ENCODE assay signal across 18 mouse cellular contexts in the genomic region with DNA sequence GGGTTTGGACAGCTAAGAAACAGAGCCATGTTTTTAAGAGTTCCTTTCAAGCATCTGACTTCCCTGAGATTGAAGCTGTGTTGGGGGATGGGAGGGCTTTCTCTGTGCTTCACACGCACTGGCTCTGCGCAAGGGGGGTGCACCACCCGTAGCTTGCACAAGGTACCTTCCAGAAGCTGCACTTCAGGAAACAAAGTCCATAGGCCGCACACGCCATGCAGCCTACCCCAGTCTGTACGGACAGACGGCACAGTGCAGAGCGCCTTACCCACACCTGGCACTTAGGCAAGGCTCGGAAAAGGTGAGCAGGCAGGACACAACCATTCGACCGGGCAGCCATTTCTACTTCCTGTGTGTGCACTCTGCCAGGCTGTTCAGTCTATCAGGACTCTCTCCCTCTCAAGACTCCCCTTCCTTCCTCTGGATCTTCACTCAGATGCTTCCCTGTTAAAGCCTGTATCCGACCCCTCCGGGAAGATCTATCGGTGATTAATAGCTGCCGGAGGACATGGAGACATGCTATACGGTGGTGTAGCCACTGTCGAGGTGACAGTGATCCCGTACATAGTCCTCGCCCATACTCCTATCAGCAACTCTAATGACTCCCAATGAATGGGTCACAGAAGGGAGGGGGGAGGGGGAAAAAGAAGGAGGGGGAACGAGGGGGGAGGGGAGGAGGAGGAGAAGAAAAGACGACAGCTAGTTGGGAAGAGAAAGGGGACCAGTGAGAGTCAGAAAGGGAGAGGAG.
A peak's percentile ranks its signal among the peaks of the same experiment; 100 is the strongest.
DNase-seq lines count a peak whose midpoint lies in the region; ATAC-seq and TF ChIP-seq lines count a peak whose summit lies in the region.
"Had no signal": no experiment of that assay in that cellular context is flagged by ENCODE, and none has a peak within 500 bp of the region (broad histone marks: within the 10 kb centered on the region; RNA-seq: fewer than 3 reads in every experiment).

No protein-coding gene starts in this region.

- no peaks in the 10 kb centered on the region for H3K9me3 ChIP-seq in midbrain, embryonic 13.5 days
- H3K9me3 ChIP-seq in midbrain, postnatal 0 days (ENCODE audit: low read length): no peaks in the 10 kb centered on the region
- no peaks in the 10 kb centered on the region for H3K9me3 ChIP-seq in hindbrain, embryonic 11.5 days (ENCODE audit: control insufficient read depth, low read length)
- no peaks in the 10 kb centered on the region for H3K9me3 ChIP-seq in hindbrain, embryonic 16.5 days (ENCODE audit: control insufficient read depth, low read length)
- H3K9me3 ChIP-seq in neural tube, embryonic 15.5 days (replicated peaks): no peaks in the 10 kb centered on the region
- H3K9me3 ChIP-seq: embryonic facial prominence, embryonic 15.5 days; neural tube, embryonic 12.5 days had no signal

- WGBS in midbrain, embryonic 13.5 days: 82% methylated on average over 21 of the region's 21 CpGs
- WGBS in midbrain, postnatal 0 days: 77% methylated on average over 21 of the region's 21 CpGs
- WGBS in hindbrain, embryonic 11.5 days: 78% methylated on average over 21 of the region's 21 CpGs
- 68% methylated on average over 21 of the region's 21 CpGs for WGBS in hindbrain, embryonic 16.5 days
- WGBS in neural tube, embryonic 15.5 days: 68% methylated on average over 21 of the region's 21 CpGs

- no peak overlapping the region for H3K4me2 ChIP-seq in midbrain, embryonic 13.5 days (replicated peaks)
- H3K4me2 ChIP-seq in midbrain, postnatal 0 days (ENCODE audit: low read depth, low read length, poor library complexity, severe bottlenecking): no peak overlapping the region
- H3K4me2 ChIP-seq in hindbrain, embryonic 11.5 days (replicated peaks; ENCODE audit: low read depth, low read length): no peak overlapping the region
- no peak overlapping the region for H3K4me2 ChIP-seq in hindbrain, embryonic 16.5 days (ENCODE audit: low read length)
- H3K4me2 ChIP-seq in neural tube, embryonic 15.5 days: no peak overlapping the region
- H3K4me2 ChIP-seq: embryonic facial prominence, embryonic 15.5 days; neural tube, embryonic 12.5 days had no signal

- DNase-seq in midbrain, postnatal 0 days (ENCODE audit: low spot score): no peak
- no peak for DNase-seq in hindbrain, embryonic 11.5 days (ENCODE audit: low spot score)
- no peak for DNase-seq in right cerebral cortex, adult 2 months (ENCODE audit: low spot score in 2 of 2)
- DNase-seq in gastrocnemius, adult 8-10 months (ENCODE audit: low spot score in 2 of 2): no peak
- DNase-seq: cerebellum, adult 9-11 months; gastrocnemius, adult 2 months; heart, adult 18-20 months; kidney, adult 9 months; kidney, postnatal 36 days; layer of hippocampus, adult 9-11 months; liver; liver, postnatal 0 days; thymus, adult 2 months had no signal

- no peaks in the 10 kb centered on the region for H3K27me3 ChIP-seq in midbrain, embryonic 13.5 days
- H3K27me3 ChIP-seq in midbrain, postnatal 0 days (ENCODE audit: insufficient read depth, low read length): no peaks in the 10 kb centered on the region
- no peaks in the 10 kb centered on the region for H3K27me3 ChIP-seq in hindbrain, embryonic 11.5 days (ENCODE audit: control insufficient read depth, insufficient read depth, low read length)
- H3K27me3 ChIP-seq in hindbrain, embryonic 16.5 days (replicated peaks; ENCODE audit: control insufficient read depth, insufficient read depth, low read length): no peaks in the 10 kb centered on the region
- no peaks in the 10 kb centered on the region for H3K27me3 ChIP-seq in neural tube, embryonic 15.5 days (replicated peaks)
- H3K27me3 ChIP-seq: embryonic facial prominence, embryonic 15.5 days; neural tube, embryonic 12.5 days had no signal

- peaks cover 37% of the 10 kb centered on the region for H3K4me1 ChIP-seq in midbrain, embryonic 13.5 days (replicated peaks)
- no peaks in the 10 kb centered on the region for H3K4me1 ChIP-seq in midbrain, postnatal 0 days (ENCODE audit: insufficient read depth, low read length)
- no peaks in the 10 kb centered on the region; the same call in 1 of the 2 replicates for H3K4me1 ChIP-seq in hindbrain, embryonic 11.5 days (replicated peaks; ENCODE audit: control insufficient read depth, insufficient read depth, low read length)
- peaks cover 19% of the 10 kb centered on the region for H3K4me1 ChIP-seq in hindbrain, embryonic 16.5 days (ENCODE audit: control insufficient read depth, insufficient read depth, low read depth, low read length)
- H3K4me1 ChIP-seq in neural tube, embryonic 15.5 days: peaks cover 36% of the 10 kb centered on the region

- peak; percentile 54; the same call in 1 of the 2 replicates for ATAC-seq in midbrain, embryonic 13.5 days
- no peak for ATAC-seq in midbrain, postnatal 0 days (ENCODE audit: low FRiP score)
- ATAC-seq in hindbrain, embryonic 11.5 days (ENCODE audit: low FRiP score): peak; percentile 55
- ATAC-seq in hindbrain, embryonic 16.5 days: 0 out of 2 replicates have a peak, but pooled peaks have one; percentile 24
- 0 out of 2 replicates have a peak, but pooled peaks have one; percentile 16 for ATAC-seq in neural tube, embryonic 15.5 days (ENCODE audit: low FRiP score)
- ATAC-seq: liver, postnatal 0 days had no signal

- peaks cover 23% of the 10 kb centered on the region for H3K36me3 ChIP-seq in midbrain, embryonic 13.5 days
- peaks cover 15% of the 10 kb centered on the region for H3K36me3 ChIP-seq in midbrain, postnatal 0 days (ENCODE audit: insufficient read depth, low read length)
- no peaks in the 10 kb centered on the region for H3K36me3 ChIP-seq in hindbrain, embryonic 11.5 days (ENCODE audit: control insufficient read depth, insufficient read depth, low read length)
- H3K36me3 ChIP-seq in hindbrain, embryonic 16.5 days (ENCODE audit: control insufficient read depth, insufficient read depth, low read length): peaks cover 10% of the 10 kb centered on the region
- H3K36me3 ChIP-seq in neural tube, embryonic 15.5 days: peaks cover 17% of the 10 kb centered on the region; the same call in 1 of the 2 replicates

- H3K4me3 ChIP-seq in midbrain, embryonic 13.5 days (replicated peaks): no peak overlapping the region
- H3K4me3 ChIP-seq in midbrain, postnatal 0 days (ENCODE audit: low read depth, low read length): no peak overlapping the region
- H3K4me3 ChIP-seq in hindbrain, embryonic 11.5 days (ENCODE audit: low read depth, low read length): no peak overlapping the region
- no peak overlapping the region for H3K4me3 ChIP-seq in hindbrain, embryonic 16.5 days (ENCODE audit: low read length)
- no peak overlapping the region for H3K4me3 ChIP-seq in neural tube, embryonic 15.5 days (replicated peaks)
- H3K4me3 ChIP-seq: embryonic facial prominence, embryonic 15.5 days; gastrocnemius, adult 2 months; neural tube, embryonic 12.5 days had no signal

- H3K27ac ChIP-seq in midbrain, embryonic 13.5 days: no peak overlapping the region
- no peak overlapping the region for H3K27ac ChIP-seq in midbrain, postnatal 0 days (ENCODE audit: low read depth, low read length)
- no peak overlapping the region for H3K27ac ChIP-seq in hindbrain, embryonic 11.5 days (ENCODE audit: low read depth, low read length)
- no peak overlapping the region for H3K27ac ChIP-seq in hindbrain, embryonic 16.5 days (ENCODE audit: low read depth, low read length)
- H3K27ac ChIP-seq in neural tube, embryonic 15.5 days (replicated peaks): no peak overlapping the region
- H3K27ac ChIP-seq: embryonic facial prominence, embryonic 15.5 days; neural tube, embryonic 12.5 days had no signal

- no peak for TF ChIP-seq CTCF in midbrain, postnatal 0 days (IDR thresholded peaks at IDR 0.05)

- no peak overlapping the region for H3K9ac ChIP-seq in midbrain, embryonic 13.5 days (replicated peaks)
- H3K9ac ChIP-seq in midbrain, postnatal 0 days (replicated peaks; ENCODE audit: low read length, poor library complexity, severe bottlenecking): no peak overlapping the region
- no peak overlapping the region for H3K9ac ChIP-seq in hindbrain, embryonic 11.5 days (ENCODE audit: low read depth, low read length)
- no peak overlapping the region for H3K9ac ChIP-seq in hindbrain, embryonic 16.5 days (ENCODE audit: low read depth, low read length)
- H3K9ac ChIP-seq in neural tube, embryonic 15.5 days (replicated peaks): no peak overlapping the region
- H3K9ac ChIP-seq: embryonic facial prominence, embryonic 15.5 days; liver, postnatal 0 days; neural tube, embryonic 12.5 days had no signal
